Mouse (Mus musculus) 3T3-L1 (cell line): Measurements from ENCODE around the gene Mamdc4.

Source experiments
- DNase-seq: peaks from one replicate; pipeline ENCODE4 v3.0.0-alpha.2; 2015; ENCODE audit warnings: low read depth, low spot score

Gene Mamdc4

DNA sequence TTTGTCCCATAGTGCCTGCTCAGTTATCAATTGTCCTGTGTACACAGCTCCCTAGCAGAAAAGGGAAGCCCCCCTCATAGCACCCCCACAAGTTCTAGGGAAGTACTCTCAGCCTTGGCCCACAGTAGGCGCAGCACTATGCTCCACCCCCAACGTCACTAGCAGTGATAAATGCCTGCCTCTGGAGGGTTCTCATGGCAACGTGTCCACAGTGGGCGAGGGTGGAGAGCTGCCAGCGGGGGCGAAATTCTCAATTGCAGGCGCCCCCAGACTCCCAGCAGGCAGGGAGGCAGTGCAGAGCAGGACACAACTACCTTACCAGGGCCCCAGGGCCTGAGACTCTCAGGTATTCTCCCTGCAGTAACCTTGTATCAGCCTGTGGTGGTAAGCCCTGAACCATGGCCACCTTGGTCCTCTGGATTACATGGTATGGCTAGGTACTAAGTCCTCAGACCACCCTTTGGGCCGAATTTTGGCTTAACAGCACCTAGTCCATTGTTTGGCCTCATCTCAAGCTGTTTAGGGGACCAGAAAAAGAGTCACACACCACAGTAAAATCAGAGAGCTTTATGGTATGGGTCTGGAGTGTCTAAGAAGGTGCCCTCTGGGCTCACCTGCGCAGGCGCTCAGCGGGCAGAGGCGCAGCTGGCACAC lies 7.9 kb upstream of the Mamdc4 start:
- DNase-seq: no peak

DNA sequence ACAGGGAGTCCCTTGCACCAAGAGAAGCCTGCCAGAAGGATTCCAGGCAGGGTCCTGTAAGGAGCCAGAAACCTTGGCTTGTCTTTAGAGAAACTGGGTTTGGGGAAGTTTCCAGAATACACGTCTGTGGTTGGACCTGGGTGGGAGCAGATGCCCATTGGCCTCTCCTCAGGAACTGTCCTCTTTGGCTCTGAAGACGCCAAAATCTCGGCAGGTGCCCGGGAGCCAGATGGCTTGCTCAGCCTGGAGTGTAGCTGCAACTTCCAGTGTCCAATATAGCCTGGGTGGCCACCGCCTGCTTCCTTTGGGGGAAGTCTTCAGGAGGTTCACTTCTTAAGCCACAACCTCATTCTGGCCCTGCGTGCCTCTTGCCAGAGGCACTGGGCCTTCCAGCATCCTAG lies 7.3 kb upstream of the Mamdc4 start:
- no peak for DNase-seq

- DNase-seq: peak; percentile 78
Observed at GRCm38 (mm10) chr2:25581294-25581864, 6.7 kb upstream of the Mamdc4 start, which contains the start of gene Ajm1. TSS of gene Ajm1 (minus strand) at chr2:25581757.

- no peak for DNase-seq
Observed at GRCm38 (mm10) chr2:25580621-25581101, 6.0 kb upstream of the Mamdc4 start.

GRCm38 (mm10) chr2:25579737-25580460 lies 5.3 kb upstream of the Mamdc4 start:
- DNase-seq: peak; percentile 22

GRCm38 (mm10) chr2:25578796-25579736 lies 4.4 kb upstream of the Mamdc4 start:
- DNase-seq: no peak

DNA sequence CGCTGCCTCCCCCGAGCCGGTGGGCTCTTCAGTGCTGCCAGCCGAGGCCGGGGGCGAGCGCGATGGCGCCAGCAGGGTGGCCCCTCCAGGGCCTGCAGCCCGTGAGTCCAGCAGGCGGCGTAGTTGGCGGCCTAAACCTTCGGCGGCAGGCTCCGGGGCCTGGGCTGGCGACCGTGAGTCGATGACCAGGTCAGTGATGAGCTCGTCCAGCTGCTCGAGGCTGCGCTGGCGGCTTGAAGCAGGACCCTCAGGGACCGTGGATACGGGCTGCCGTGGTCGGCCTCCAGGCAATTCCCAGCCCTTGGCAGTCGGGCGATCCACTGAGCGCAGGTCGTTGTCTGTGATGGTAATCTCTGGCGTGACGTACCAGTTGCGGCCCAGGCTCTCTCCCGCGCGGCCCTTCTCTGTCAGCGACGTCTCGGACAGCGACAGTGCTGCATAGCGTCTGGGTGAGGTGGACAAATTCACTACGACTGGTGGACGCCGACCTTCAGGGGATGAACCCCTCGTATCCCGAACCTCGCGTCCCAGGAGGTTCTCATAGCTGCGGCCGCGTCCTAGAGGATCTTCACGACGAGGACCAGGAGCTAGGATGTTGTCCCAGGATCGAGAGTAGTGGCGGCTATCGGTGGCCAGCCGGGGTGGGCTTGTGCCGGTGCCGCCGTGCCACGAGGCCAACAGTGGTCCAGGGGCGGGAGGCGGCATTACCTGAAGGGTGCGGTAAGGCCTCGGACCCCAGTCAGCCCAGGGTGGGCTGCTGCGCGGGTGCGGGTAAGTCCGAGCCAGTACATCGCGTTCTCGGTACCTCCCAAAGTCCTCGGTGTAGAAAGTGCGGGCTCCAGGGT lies 3.5 kb upstream of the Mamdc4 start:
- DNase-seq: no peak

- DNase-seq: no peak
Observed at GRCm38 (mm10) chr2:25576965-25577891, 2.6 kb upstream of the Mamdc4 start.

DNA sequence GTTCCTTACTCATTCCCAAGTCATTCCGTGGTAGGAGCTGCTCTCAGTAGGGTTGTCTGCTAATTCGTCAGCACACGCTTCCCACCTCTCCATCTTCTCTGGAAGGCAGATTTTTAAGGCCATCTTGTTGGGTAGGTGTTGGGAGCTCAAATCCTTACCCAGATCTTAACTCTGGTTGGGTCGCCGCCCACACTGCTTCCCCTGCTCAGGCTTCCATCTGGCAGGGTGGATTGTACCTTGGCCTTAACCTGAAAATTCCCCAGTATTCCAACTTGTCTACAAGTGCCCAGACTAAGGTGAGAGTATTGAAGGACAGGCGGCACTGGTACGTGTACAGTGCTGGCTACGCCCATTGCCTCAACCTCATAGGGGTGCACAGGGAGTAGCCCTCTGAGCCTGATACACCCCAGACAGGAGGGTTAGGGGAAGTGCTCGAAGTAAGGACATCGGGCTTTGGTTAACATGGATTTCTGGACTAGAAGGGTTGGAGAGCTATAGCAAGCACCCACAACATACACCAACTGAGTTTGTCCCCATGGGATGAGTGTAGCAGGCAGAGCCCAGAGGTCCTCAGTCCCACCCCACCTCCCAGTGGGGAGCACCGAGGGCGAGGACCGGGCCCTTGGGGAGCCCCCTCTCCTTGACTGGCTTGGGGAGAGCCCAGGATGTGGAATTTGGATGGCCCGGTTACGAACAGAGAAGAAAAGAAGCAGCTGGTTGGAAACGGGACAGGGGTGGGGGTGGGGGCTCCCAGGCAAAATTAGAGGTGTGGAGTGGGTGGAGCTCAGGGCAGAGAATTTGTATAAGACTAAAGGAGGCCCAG lies 1.6 kb upstream of the Mamdc4 start:
- no peak for DNase-seq

DNA sequence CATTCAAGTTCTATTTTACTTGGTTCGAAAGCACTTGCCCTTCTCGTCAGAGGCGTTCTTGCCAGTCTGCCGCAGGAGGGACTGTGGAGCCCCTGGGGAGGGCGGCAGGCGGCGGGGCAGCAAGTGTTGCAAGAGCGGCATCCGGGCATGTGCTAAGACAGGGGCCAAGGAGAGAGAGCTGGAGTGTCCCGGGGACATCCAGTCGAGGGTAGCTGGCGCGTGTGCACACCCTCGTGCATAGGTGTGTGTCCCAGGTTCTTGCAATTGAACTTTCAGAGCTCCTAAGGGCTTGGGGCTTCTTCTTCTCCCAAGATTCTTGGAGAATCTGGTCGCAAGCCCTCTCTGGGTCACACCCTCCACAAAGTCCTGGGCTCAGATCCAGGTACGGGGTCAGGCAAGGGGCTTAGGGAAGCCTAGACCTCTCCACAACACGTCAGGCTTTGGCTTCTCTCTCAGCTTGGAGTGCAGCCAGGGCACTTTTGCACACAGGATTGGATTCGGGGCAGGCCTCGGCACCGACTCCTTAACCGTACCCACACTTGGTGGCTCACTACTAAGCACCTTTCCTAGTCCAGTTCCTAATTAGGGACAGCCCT lies 885 bp upstream of the Mamdc4 start:
- peak; percentile 27 for DNase-seq

DNA sequence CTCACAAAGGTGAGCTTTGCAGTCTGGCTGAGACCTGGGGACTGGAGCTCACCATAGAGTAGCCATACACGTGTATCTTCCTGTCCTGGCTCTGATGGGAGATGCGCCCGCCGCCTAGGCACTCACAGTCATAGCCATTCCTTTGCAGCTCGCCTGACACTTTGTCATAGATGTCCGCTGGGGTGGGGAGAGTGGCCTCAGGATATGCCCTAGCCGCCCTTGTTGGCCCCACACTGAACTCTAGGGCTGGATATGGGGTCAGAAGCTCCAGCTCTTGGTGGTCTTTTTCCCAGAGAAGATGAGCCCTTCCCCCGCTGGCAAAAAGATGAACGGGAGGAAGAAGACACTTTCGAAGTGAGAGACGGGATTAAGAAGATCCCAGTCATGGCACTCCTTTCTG lies 509 bp downstream of the Mamdc4 start:
- no peak for DNase-seq

GRCm38 (mm10) chr2:25573068-25573467 lies 1.6 kb downstream of the Mamdc4 start:
- no peak for DNase-seq

GRCm38 (mm10) chr2:25571221-25571620 lies 3.4 kb downstream of the Mamdc4 start:
- DNase-seq: no peak

GRCm38 (mm10) chr2:25569323-25569722 lies 5.3 kb downstream of the Mamdc4 start:
- DNase-seq: no peak

DNA sequence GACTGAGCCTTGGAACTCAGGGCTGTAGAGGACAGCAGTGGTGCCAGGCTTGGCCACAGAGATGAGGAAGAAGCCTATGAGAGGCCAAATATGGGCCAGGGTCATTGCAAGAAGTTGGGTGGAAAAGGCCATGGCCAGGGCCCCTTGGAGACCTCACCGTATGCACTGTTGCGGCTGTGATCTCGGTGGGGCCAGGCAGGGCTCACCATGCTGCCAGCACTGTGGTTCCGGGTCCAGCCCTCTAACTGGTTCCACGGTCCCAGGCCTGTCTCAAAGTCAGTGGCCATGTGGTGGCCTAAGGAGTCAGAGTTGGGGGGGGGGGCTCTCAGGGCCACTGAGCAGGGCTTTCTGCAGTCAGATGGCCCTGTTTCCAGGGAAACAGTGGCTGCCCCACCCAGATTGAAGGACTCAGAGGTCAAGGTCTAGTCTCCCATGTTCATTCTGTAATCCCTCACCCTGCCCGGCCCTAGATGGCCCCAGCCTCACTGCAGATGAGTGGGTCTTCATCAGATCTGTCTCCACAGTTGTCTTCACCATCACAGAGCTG lies 6.1 kb downstream of the Mamdc4 start:
- DNase-seq: no peak

GRCm38 (mm10) chr2:25566558-25566957 lies 8.1 kb downstream of the Mamdc4 start:
- DNase-seq: no peak

DNA sequence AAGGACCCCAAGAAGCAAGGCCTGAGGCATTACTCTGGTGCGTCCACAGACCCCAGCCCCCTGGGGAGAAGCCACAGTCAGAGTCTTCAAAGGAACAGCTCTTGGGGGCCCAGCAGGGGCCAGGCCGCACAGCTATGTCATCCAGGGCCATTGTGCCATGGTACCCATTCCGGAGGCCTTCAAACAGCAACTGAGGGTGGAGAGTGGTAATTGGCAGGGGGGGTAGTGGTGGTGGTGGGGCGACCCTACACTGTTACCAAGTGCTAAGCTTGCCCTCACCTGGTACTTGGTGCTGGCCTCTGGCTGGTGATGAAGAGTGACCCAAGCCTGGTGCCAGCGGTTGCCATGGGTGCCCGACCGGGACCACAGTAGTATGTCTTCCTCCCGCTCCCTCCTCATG lies 8.9 kb downstream of the Mamdc4 start:
- DNase-seq: no peak

DNA sequence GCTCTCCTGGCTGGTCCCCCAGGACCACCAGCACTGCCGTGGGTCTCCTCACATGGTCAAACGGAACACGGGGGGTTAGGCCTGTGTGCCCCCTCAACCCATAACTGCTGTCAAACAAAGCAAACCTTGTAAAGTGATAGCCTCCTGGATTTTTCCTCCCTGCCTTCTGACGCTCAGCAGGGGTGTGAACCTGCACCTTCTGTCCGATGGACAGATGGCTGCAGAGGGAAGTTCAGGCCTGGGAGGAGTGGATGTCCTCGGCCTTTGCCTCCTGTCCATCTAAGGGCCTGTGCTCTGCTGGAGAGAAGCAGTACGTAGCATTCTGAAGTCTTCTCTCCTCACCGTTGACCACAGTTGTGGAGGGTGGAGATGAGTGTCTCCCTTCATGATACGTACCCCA lies 12.7 kb downstream of the Mamdc4 start:
- DNase-seq: no peak
